Mouse (Mus musculus) stomach, embryonic 15.5 days (tissue): ENCODE measurements around the gene Krt33a. TPM values are rescaled to one million over a fixed set of nuclear protein-coding genes. Genes with fewer than 3 reads are reported as not detected.

Experiments
- ATAC-seq: fragments of 200-750 bp; cut with Nextera tagmentation; 2 replicates; pipeline ENCODE4 v1.8.0; 2017; ENCODE audit warnings: low read depth, moderate number of reproducible peaks, moderate TSS enrichment; ENCODE audit not compliant: insufficient read depth, low FRiP score
- H3K27ac ChIP-seq: fragments of 300-500 bp; sonication (generic); 2 replicates; pipeline ENCODE4 v1.5.1; 2015; ENCODE audit warnings: mild to moderate bottlenecking, inconsistent platforms
- H3K27me3 ChIP-seq: fragments of 300-500 bp; sonication (generic); replicated peaks from 2 replicates; pipeline ENCODE4 v1.6.1; 2015; ENCODE audit warnings: inconsistent platforms
- H3K36me3 ChIP-seq: fragments of 300-500 bp; sonication (generic); 2 replicates; pipeline ENCODE4 v1.6.1; 2015; ENCODE audit warnings: inconsistent platforms
- H3K4me1 ChIP-seq: fragments of 300-500 bp; sonication (generic); 2 replicates; pipeline ENCODE4 v1.6.1; 2015; ENCODE audit warnings: inconsistent platforms
- H3K4me2 ChIP-seq: fragments of 300-500 bp; sonication (generic); 2 replicates; pipeline ENCODE4 v1.6.1; 2015; ENCODE audit warnings: mild to moderate bottlenecking, inconsistent platforms
- H3K4me3 ChIP-seq: fragments of 300-500 bp; sonication (generic); replicated peaks from 2 replicates; pipeline ENCODE4 v1.5.1; 2015; ENCODE audit warnings: inconsistent platforms
- H3K9ac ChIP-seq: fragments of 300-500 bp; sonication (generic); 2 replicates; pipeline ENCODE4 v1.6.1; 2015; ENCODE audit warnings: inconsistent platforms
- H3K9me3 ChIP-seq: fragments of 300-500 bp; sonication (generic); 2 replicates; pipeline ENCODE4 v1.6.1; 2016; ENCODE audit warnings: inconsistent platforms
- WGBS: fragments of 180-500 bp; shearing (Covaris S2); methylation state at CpG from one replicate; pipeline ENCODE4 v1.1.7; 2015; 5-methylcytosine and 5-hydroxymethylcytosine counted together
- polyA plus RNA-seq: library from polyadenylated mRNA; unstranded; fragments of >200 nt; fragmentation: Nextera tagmentation; extraction: Ambion mirVana; gene quantifications from 2 replicates; pipeline ENCODE4 v1.2.1, GENCODE M21; 2015

Gene Krt33a
- polyA plus RNA-seq, result 0.15 and 0.35 TPM in 2 replicates

DNA sequence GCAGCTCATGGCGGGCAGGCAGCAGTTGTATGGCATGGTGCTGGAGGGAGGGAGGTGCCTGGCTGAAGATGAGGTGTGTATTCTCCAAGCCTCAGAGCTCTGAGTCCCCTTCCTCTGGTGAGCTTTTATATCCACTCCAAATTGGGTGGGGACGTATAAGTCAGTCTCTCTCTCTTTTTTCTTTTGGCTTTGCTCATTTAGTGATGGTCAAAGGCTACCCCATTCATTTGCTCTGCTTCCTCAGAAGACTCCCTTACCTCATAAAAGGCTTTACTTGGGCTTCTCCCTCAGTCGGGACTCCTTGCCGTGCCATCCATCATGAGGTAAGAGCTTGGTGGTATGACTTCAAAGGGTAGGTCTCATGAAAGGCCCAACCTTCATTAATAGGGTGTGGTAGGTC, at the start of gene Krt33a:
Gene Krt33a (minus strand): TSS at position 101 of the 400 bp plus-strand sequence.
- H3K4me3 ChIP-seq, result no peak within 1 kb of the TSS
- H3K4me2 ChIP-seq, result no peak within 1 kb of the TSS
- no peaks in the 10 kb centered on the region for H3K9me3 ChIP-seq
- 66% methylated on average over 4 of the region's 4 CpGs for WGBS
- no peak within 1 kb of the TSS for H3K27ac ChIP-seq
- no peak within 1 kb of the TSS for H3K9ac ChIP-seq
- H3K4me1 ChIP-seq, result no peaks in the 10 kb centered on the region
- no peak for ATAC-seq
- H3K36me3 ChIP-seq, result no peaks in the 10 kb centered on the region
- no peaks in the 10 kb centered on the region for H3K27me3 ChIP-seq

DNA sequence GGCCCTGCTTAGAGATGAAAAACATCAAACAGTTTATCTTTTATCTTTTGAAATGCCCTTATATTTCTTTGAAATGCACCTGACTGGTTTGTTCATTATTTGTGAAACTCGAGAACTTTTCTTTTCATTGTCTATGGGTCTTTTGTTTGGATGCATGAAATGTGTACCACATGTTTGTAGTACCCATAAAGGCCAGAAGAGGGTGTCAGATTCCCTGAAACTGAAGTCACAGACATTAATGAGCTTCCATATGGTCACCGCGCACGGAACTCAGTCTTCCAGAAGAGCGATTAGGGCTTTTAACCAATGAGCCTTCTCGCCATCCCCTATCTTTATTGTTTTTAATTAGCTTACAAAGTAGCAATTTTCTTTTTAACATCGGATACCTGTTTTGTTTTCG, 42.9 kb upstream of the Krt33a start:
- H3K9me3 ChIP-seq, result no peaks in the 10 kb centered on the region
- H3K36me3 ChIP-seq, result no peaks in the 10 kb centered on the region
- no peaks in the 10 kb centered on the region for H3K27me3 ChIP-seq
- no peaks in the 10 kb centered on the region for H3K4me1 ChIP-seq
- ATAC-seq, result no peak
- no peak overlapping the region for H3K4me3 ChIP-seq
- WGBS, result 75% methylated on average over 8 of the region's 8 CpGs
- H3K27ac ChIP-seq, result no peak overlapping the region
- no peak overlapping the region for H3K4me2 ChIP-seq
- no peak overlapping the region for H3K9ac ChIP-seq

DNA sequence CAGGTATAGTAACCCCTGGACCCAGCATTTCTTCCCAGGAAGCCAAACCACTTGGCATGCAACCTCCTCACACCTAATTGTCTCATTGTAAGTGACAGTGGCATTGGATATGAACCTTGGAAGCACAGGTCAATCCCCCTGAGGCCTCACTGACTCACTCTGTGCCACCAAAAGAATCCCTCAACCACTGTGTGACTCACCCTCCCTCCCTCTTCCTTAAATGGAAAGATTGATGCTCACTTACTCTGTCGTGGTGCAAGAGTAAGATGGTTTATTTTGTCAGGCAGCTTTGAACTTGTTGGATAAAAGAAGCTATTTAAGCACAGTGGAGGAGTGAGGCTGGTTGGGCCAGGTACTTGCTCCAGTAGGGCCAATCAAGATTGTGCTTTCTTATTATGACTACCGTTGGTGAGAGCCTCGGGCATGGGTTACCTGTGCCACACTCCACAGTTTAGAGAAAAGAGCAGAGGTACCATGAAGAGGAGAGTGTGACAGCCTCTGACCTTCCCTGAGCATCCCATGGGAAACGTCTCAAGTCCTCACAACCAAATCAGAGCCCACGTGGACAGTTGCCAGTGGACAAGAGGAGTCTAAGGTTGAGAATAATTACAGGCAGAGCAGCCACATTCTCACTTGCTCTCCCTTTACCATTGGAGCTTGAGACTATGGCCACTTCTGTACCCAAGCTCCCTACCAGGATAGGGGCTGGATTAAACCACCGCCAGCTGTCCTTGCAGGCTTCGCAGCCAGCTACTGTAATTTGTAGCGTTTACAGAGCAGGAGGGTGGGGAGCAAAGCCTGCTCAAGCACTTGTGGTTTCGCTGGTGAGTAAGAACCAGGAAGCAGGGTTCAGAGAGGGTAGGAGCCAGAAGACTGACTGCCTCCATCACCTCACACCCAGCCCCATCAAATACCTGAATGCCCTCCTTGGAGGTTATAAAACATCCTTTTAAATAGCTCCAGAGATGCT, 40.0 kb upstream of the Krt33a start:
- Histone ChIP-seq H3K4me1 (no peaks in the 10 kb centered on the region), H3K27me3 (no peaks in the 10 kb centered on the region), H3K4me3 (no peak overlapping the region), H3K36me3 (no peaks in the 10 kb centered on the region), H3K9ac (no peak overlapping the region), H3K27ac (peak overlapping the region; percentile 59; the same call in 1 of the 2 replicates), H3K4me2 (no peak overlapping the region), H3K9me3 (no peaks in the 10 kb centered on the region)
- ATAC-seq, result no peak; the same call in 1 of the 2 replicates
- WGBS, result 58% methylated on average over 9 of the region's 9 CpGs

DNA sequence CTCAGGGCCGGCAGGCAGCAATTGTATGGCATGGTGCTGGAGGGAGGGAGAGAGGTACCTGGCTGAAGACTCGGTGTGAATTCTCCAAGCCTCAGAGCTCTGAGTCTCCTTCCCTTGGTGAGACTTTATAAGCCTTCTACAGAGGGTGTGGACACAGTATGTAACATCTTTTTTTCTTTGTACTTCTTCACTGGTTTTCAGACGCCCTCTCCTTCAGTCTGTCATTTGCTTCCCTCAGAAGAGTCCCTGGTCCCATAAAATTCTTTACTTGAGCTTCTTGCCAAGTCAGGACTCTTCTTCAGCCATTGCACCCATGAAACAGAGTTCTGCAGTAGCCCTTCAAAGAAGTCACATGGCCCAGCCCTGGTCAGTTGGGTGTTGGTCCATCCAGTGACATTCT, 34.4 kb upstream of the Krt33a start, which contains the start of gene Krt31:
Gene Krt31 (minus strand): TSS at position 101 of the 400 bp plus-strand sequence.
- Histone ChIP-seq H3K4me3 (no peak within 1 kb of the TSS), H3K9me3 (no peaks in the 10 kb centered on the region), H3K36me3 (no peaks in the 10 kb centered on the region), H3K27ac (no peak within 1 kb of the TSS), H3K4me2 (no peak within 1 kb of the TSS), H3K27me3 (no peaks in the 10 kb centered on the region), H3K4me1 (no peaks in the 10 kb centered on the region), H3K9ac (no peak within 1 kb of the TSS)
- no peak for ATAC-seq
- 85% methylated on average over 3 of the region's 3 CpGs for WGBS

DNA sequence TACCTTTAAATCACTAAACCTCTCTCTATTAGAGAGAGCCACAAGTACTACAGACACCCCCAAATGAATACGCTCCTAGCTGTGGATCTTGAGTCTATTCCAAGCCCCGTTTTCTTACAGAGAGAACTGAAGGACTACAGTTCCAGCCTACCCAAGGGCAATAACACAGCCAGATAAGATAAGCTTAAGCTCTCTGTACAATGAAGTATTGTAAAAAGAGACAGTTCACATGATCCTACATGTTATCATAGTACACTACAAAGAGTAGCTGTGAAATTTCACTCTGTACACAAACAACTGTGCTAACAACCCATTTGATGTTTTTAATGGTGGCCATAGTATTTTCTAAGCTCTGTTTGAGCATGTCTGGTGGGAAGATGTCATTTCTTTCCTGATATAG, 31.2 kb upstream of the Krt33a start:
- ATAC-seq, result no peak
- 72% methylated on average over 2 of the region's 2 CpGs for WGBS

DNA sequence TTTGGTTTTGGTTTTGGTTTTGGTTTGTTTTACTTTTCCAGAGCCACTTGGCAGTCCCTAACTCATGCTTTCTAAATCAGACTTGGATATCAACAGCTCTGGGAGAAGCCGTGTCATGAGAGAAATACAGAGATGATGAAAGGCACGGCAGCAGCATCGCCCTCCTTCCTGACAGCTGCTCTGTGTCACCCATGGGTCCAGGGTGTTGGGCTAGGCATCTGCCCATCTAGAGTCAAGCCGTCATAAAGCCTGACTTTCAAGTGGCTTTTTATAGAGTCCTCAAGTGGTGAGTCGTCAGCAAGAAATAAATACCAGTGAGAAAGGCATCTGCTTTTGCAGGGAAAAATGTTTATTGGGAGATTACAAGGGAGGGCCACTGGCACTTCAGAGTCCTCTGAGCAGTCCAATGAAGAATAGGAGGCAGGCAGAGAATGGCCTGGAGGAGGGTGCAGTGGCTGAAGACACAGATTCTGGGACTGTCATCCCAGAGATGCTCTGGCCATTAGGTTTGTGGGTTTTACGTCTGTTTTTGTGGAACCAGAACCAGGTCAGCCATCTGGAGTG, 30.4 kb upstream of the Krt33a start:
- H3K9me3 ChIP-seq, result no peaks in the 10 kb centered on the region
- no peaks in the 10 kb centered on the region for H3K27me3 ChIP-seq
- no peak for ATAC-seq
- no peaks in the 10 kb centered on the region for H3K36me3 ChIP-seq
- no peaks in the 10 kb centered on the region for H3K4me1 ChIP-seq
- WGBS, result 65% methylated on average over 6 of the region's 6 CpGs
- no peak overlapping the region for H3K4me3 ChIP-seq
- no peak overlapping the region for H3K9ac ChIP-seq
- H3K27ac ChIP-seq, result no peak overlapping the region
- no peak overlapping the region for H3K4me2 ChIP-seq

More for the DNA sequence above, 31.2 kb upstream of the Krt33a start:
- no peaks in the 10 kb centered on the region for H3K36me3 ChIP-seq
- no peak overlapping the region for H3K9ac ChIP-seq
- H3K4me1 ChIP-seq, result no peaks in the 10 kb centered on the region
- no peaks in the 10 kb centered on the region for H3K27me3 ChIP-seq
- no peak overlapping the region for H3K4me2 ChIP-seq
- no peaks in the 10 kb centered on the region for H3K9me3 ChIP-seq
- H3K27ac ChIP-seq, result no peak overlapping the region
- no peak overlapping the region for H3K4me3 ChIP-seq

DNA sequence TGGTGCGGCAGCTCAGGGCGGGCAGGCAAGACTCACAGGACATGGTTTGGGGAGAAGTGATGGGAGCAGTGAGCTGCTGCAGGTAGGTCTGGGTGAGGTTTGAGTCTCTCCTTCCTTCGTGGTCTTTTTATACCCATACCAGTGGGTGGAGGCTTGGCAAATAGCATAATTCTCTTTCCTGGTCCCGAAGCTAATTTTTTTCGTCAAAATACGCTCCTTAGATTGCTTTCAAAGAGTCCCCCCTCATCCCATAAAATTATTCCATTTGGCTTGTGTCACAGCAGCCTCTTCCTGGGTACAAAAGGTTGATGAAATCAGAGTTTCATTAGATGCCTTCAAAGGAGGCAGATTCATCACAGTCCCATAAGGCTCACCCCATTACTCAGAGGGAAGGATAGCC, 25.4 kb upstream of the Krt33a start, which contains the start of gene Krt34:
Gene Krt34 (minus strand): TSS at position 101 of the 400 bp plus-strand sequence.
- 86% methylated on average over 6 of the region's 6 CpGs for WGBS
- no peaks in the 10 kb centered on the region for H3K4me1 ChIP-seq
- H3K36me3 ChIP-seq, result no peaks in the 10 kb centered on the region
- no peaks in the 10 kb centered on the region for H3K9me3 ChIP-seq
- no peak within 1 kb of the TSS for H3K27ac ChIP-seq
- H3K4me3 ChIP-seq, result no peak within 1 kb of the TSS
- no peak within 1 kb of the TSS for H3K9ac ChIP-seq
- ATAC-seq, result no peak
- H3K4me2 ChIP-seq, result no peak within 1 kb of the TSS
- H3K27me3 ChIP-seq, result no peaks in the 10 kb centered on the region

DNA sequence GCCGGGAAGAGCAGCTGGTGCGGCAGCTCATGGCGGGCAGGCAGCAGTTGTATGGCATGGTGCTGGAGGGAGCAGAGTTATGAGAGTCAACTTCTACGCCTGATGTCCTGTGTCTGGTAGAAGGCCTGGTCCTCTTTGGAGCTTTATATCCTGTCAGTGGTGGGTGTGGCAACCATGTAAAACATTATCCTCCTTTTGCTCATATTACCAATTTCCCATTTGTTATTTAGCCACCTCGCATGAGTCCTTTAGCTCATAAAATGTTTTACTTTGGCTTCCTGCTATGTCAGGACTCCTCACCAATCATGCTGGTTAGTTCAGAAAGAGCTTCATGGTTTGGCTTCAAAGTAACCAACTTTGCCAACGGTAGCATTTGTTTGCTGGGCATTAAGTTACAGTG, 13.8 kb upstream of the Krt33a start, which contains the start of gene Krt33b:
Gene Krt33b (minus strand): TSS at position 101 of the 400 bp plus-strand sequence.
- H3K4me2 ChIP-seq, result no peak within 1 kb of the TSS
- no peaks in the 10 kb centered on the region for H3K36me3 ChIP-seq
- no peaks in the 10 kb centered on the region for H3K4me1 ChIP-seq
- ATAC-seq, result no peak
- no peak within 1 kb of the TSS for H3K4me3 ChIP-seq
- no peak within 1 kb of the TSS for H3K9ac ChIP-seq
- WGBS, result 82% methylated on average over 6 of the region's 6 CpGs
- H3K27me3 ChIP-seq, result no peaks in the 10 kb centered on the region
- H3K9me3 ChIP-seq, result no peaks in the 10 kb centered on the region
- no peak within 1 kb of the TSS for H3K27ac ChIP-seq

DNA sequence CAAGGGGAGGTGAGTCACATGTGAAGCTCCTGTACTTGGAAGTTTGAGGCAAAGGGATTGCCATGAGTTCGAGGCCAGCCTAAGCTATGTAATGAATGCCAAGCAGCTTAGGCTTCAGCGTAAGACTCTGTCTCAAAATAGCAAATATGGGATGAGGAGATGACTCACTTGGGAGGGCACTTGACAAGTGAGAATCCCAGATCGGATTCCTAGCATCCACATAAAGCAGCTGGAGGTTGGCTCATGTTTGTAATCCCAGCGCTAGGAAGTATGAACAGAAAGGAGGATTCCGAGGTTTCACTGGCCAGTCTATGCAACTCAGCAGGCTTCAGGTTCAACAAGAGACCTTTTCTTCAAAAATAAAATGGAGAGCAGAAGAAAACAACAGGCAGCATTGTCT, 5.4 kb upstream of the Krt33a start:
- H3K9me3 ChIP-seq, result no peaks in the 10 kb centered on the region
- H3K27ac ChIP-seq, result no peak overlapping the region
- H3K4me3 ChIP-seq, result no peak overlapping the region
- no peak overlapping the region for H3K4me2 ChIP-seq
- H3K4me1 ChIP-seq, result no peaks in the 10 kb centered on the region
- no peaks in the 10 kb centered on the region for H3K27me3 ChIP-seq
- H3K36me3 ChIP-seq, result no peaks in the 10 kb centered on the region
- no peak for ATAC-seq
- H3K9ac ChIP-seq, result no peak overlapping the region
- 65% methylated on average over 5 of the region's 5 CpGs for WGBS

DNA sequence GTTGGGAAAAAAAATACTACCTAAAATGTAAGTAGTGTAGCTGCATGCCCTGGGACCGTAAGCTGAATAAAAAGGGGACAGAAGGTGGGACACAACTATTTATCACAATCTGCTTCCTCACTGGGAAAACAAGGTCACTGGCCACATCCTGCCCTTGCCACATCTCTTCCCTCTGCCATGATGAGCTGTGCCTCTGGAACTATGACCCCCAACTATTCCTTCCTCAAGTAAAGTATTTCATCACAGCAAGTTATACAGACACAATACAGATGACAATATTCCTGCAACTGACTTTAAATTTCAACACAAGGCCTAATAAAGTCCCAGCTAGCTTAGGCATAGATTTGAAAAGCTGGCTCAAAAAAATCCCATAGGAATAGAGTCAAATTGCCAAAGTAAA, 3.5 kb upstream of the Krt33a start:
- Histone ChIP-seq H3K9ac (no peak overlapping the region), H3K27ac (no peak overlapping the region), H3K27me3 (no peaks in the 10 kb centered on the region), H3K4me3 (no peak overlapping the region), H3K36me3 (no peaks in the 10 kb centered on the region), H3K9me3 (no peaks in the 10 kb centered on the region), H3K4me1 (no peaks in the 10 kb centered on the region), H3K4me2 (no peak overlapping the region)
- no peak for ATAC-seq
- WGBS, result 82% methylated on average over 1 of the region's 1 CpGs

DNA sequence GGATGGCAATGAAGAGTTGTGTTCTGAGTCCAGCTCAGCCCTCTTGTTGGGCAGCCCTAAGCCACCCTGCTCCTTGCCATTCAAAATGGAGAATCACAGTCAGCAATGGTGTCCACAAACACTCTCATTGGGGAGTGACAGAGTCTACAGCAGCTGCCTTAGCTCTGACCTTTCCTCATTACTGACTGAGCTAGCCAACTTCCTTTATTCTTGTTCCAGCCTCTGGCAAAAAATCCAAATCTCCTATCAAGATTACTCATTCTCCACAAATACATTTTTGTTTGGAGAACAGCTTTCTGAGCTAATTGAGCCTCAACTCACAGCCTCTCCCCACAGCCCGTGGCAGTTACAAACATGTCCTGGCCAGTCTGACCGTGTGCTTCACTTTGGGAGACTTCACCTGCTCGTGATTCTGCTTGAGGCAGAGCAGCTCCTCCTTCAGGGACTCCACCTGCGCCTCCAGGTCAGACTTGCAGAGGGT, 2.3 kb downstream of the Krt33a start:
- Histone ChIP-seq H3K4me3 (no peak overlapping the region), H3K27me3 (no peaks in the 10 kb centered on the region), H3K9ac (no peak overlapping the region), H3K9me3 (no peaks in the 10 kb centered on the region), H3K4me1 (no peaks in the 10 kb centered on the region), H3K4me2 (no peak overlapping the region), H3K36me3 (no peaks in the 10 kb centered on the region), H3K27ac (peak overlapping the region; percentile 75)
- WGBS, result 39% methylated on average over 4 of the region's 4 CpGs
- peak; percentile 56; the same call in 1 of the 2 replicates for ATAC-seq

DNA sequence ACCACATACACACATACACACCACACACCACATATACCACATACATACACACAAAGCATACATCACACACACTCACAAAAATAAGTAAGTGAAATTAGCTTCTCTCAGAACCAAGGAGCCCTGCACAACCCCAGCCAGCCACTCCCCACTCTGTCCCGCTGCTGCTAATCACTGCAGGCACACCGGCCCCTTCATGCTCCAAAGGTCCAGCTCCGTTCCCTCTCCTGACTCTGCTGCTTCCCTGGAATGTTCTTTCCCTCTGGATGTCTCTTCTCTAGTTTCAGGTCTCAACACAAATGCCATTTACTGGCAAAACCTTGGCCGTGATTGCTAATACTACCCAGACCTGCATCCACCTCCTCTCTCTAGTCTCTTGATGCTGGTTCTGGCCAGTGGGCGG, 5.3 kb downstream of the Krt33a start:
- H3K4me3 ChIP-seq, result no peak overlapping the region
- ATAC-seq, result no peak
- H3K27me3 ChIP-seq, result no peaks in the 10 kb centered on the region
- H3K9ac ChIP-seq, result no peak overlapping the region
- no peaks in the 10 kb centered on the region for H3K4me1 ChIP-seq
- no peak overlapping the region for H3K4me2 ChIP-seq
- 84% methylated on average over 5 of the region's 5 CpGs for WGBS
- no peaks in the 10 kb centered on the region for H3K36me3 ChIP-seq
- H3K27ac ChIP-seq, result no peak overlapping the region
- H3K9me3 ChIP-seq, result no peaks in the 10 kb centered on the region
